Mouse (Mus musculus) heart, postnatal 0 days (tissue): ENCODE measurements at regions not wholly inside any gene's neighbourhood (a gene's known extent, or its start where the extent isn't known, plus 50 kb on each side); places are given as distances from the start of the nearest gene placed in this dataset.

Experiments used
- CTCF ChIP-seq: IDR thresholded peaks from 2 replicates; pipeline ENCODE4 v1.5.1; 2016; ENCODE audit warnings: antibody characterized with exemption, control low read depth, low read depth
- EP300 ChIP-seq: IDR thresholded peaks from 2 replicates; pipeline ENCODE4 v1.6.1; 2016; ENCODE audit warnings: antibody characterized with exemption, low read depth

DNA sequence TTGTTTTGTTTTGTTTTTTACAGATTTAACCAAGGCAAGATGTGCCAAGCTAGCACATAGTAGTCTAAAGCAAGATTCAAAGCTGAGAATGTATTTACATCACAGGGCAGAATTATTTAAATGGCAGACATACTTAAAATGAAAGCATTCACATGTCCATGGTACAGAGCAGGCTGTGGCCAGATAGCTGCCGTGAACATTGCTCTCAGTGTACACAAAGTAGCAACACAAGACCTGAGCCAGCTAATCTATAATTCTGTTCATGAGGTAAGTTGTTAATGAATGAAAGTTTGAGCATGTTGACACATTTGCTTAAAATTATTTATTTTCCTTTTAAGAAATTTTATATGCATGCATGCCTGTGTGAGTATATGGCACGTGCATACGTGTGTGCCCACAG lies 164.0 kb downstream of the Dyrk2 start:
- TF ChIP-seq CTCF (no peak), EP300 (no peak)
